Mouse (Mus musculus) lung, postnatal 4 days (tissue): ENCODE data around the gene Palm.
A peak's percentile ranks its signal among the peaks of the same experiment; 100 is the strongest.

ENCODE experiments used
- DNase-seq, 2 experiments: peaks; one replicate each; pipeline ENCODE4 v3.0.0; 2021

Palm gene

DNA sequence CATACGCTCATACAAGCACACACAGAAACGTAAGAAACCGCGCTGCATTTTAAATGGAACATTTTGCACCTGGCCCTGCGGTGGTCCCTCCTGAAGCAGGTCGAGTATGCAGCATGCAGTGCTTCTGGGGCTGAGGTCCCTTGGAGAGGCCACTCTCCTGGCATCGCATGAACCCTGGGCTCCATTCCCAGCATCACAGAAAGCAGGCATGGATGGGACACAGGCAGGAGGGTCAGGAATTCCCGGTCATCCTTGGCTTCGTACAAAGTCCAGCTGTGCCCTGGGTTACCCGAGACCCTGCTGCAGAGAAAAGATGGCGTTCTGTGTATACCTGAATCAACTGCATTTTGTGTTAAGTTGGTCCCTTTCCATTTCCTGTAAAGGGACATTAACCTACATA, 7.1 kb downstream of the Palm start:
- no peak for DNase-seq

DNA sequence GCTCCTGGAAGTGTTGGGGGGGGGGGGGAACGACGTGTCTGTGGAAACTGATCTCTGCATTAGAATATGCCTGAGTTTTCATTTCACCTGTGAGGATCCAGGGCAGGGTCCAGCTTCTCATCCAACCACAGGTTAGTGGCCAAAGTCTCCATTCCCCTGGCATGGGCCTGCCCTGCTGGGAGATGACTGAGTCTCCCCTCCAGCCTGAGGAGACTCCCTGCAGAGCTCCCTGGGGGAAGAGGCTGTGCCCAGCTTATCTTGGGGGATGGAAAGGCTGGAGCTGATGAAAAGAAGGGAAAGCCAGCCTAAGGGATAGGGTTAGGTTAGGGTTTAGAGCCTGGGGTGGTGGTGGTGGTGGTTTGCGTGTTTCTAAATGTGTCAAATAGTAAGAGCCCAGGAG, 8.5 kb downstream of the Palm start:
- DNase-seq, result no peak

DNA sequence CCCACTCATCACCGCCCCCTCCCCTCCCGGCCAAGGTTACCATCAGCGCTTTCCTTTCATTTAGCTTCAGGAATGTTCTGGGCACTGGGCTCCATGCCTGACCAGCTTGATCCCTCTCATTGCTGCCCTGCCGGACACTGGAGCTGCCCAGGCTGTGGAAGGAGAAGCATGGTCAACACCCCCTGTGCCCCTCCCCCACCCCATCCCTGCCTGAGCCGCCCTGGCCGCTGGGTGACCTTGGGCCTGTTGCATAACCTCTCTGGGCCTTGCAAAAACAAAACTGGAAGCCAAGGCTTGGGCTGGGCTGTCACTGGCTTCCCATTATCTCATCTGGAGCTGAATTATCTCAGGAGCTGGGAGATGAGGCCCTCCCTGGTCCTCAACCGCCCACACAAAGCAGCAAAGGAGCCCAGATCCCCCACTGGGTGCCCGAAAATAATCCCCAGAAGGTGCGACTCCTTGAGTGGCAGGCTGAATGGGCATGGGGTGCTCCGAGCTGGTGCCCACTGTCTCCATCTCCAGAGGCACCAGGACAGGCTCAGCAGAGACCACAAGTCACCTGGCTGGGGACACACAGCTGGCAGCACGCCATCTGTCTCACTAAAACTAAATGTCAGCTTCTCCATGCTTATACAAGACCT, 9.1 kb downstream of the Palm start:
- DNase-seq, result peak; percentile 63 to 74

DNA sequence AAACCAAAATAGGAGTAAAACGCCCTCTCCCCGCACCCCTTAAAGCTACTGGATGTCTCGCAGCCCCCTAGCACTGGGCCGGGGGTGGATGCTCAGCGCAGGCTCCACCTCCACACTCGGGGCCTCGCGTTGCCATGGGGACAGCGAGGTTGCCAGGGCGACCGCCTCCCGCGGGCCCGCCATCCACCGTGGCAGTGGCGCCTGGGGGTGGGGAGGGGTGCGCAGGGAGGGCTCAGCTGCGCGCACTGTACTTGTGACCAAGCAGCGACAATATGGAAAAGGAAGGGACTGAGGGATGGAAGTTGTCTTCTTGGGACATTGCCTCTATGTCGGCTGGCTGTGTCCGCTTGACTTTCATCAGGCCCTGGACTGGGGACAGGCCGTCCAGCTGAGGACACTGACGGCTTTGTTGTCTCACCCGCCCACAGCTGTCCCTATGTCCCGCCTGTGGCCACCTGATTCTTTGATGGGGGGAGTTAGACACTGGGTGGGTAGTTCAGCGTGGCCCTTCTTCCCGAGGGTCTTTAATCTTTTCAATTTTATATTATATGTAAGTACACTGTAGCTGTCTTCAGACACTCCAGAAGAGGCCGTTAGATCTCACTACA, 10.4 kb downstream of the Palm start:
- DNase-seq, result no peak

- DNase-seq, result no peak
These were observed 12.3 kb downstream of the Palm start for GRCm38 (mm10) chr10:79805636-79806035.

DNA sequence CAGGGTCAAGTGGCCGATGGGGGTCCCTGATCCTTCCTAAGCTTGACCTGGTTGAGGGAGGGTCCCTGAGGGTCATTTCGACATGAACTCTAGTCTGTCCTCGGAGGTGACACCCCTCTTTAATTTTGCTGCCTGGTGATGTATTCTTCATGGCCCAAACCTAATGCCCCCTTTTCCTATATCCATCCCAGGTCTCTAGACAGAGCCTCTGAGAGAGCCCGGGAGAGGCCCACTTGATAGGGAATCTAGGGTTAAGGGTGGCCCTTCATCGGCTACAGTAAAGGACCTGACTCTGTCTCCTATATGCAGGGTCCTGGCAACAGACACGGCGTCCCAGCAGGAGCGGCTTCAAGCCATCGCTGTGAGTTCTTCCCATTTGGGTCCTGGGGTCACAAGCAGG, 13.0 kb downstream of the Palm start:
- no peak for DNase-seq

GRCm38 (mm10) chr10:79806972-79807371, 13.6 kb downstream of the Palm start:
- no peak for DNase-seq

DNA sequence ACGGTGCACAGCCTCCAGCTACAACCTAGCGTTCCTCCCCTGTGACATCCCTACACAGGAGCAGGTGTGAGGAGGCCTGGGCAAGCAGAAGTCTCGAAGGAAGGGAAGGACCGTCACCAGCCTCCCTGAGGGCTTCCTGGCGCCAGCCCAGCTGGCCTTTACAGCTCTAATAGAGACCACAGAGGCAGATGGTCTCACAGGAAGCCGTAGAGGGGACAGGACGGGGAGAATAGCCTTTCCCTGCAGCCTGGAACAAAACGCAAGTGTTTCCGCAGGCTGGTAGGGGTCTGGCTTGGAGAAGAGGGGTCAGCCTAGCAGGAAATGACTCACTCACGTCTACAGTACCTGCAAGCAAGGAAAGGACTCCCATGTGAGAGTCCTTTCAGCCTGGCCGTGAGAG, 14.5 kb downstream of the Palm start:
- DNase-seq, result peak in 1 of 2 experiments; percentile 56

DNA sequence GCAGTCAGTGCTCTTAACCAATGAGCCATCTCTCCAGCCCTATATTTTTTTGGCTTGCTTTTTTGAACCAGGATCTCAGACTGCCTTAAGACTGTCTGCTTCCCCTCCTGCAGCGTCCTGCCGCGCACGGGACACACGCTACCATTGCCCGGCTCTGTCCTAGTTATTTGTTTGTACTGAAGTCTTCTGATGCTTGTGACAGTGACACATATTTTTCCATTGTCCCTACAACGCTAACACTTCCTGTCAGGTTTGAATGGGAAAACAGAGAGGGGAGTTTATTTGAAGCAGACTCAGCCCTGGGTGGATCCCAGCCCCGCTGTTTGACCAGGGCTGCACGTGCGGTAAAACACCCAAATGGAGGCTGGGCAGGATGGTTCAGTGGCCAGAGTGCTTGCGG, 15.4 kb downstream of the Palm start:
- peak; percentile 44 to 64 for DNase-seq

DNA sequence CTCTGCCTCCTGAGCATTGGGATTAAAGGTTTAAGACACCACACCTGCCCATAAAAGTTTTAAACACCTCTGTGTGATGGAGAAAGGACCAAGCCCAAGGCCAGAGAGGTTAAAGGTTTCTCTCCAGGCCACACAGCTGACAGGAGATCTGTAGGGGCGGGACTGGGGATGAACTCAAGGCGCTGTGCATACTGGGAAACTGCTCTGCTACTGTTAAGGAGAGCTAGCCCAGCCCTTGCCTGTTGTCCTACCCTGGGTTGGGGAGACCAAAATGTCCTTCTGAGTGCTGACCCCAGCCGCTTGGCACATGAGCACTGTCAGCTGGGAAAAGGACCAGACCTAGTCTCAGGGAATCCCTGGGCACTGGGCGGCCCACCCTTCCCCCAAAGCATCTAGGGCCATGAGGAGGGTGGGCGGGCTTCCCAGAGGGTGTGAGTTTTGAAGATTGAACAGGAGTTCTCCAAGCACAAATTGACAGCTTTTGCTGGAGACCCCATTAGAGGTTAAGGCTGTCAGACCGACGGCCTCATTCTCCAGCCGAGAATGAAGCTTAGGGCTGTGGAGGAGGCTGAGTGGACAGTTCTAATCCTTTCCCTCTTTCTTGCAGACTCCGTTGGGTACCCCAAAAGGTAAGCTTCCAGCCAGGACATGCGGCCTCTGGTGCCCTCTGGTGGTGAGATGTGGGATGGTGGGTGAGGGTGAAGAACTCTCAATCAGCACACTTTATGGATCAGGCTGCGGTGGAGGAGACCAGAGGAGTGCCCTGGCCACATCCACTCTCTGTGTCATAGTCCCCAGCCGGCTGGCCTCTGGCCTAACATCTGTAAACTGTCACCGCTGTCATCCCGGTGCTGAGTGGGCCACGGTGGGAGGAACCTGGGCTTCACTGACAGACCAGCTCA, 18.6 kb downstream of the Palm start:
- peak; percentile 78 to 89 for DNase-seq

DNA sequence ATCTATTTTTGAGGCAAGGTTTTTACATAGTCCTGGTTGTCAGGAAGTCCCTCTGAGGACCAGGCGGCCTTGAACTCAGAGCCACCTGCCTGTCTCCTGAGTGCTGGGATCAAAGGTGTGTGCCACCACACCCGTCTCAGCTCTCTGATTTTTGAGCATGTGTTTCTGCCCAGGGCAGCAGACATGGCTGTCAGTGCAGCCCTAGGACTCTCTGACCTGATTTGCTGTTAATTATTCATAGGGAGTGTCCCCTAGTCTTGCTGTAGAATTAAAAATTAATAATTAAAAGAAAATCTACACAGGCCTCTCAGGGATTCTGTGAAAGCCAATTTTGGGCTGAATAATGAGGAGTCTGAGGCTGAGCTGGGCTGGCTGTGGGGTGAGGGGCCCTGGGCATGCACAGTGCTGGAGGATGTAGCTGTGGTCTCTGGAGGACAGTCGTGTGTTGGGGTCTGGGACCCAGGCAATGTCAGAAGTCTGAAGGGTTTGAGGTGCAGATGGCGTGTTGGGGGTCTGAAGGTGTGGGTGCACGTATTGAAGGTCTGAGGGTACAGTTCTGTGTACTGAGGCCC, 21.0 kb downstream of the Palm start:
- DNase-seq, result no peak

DNA sequence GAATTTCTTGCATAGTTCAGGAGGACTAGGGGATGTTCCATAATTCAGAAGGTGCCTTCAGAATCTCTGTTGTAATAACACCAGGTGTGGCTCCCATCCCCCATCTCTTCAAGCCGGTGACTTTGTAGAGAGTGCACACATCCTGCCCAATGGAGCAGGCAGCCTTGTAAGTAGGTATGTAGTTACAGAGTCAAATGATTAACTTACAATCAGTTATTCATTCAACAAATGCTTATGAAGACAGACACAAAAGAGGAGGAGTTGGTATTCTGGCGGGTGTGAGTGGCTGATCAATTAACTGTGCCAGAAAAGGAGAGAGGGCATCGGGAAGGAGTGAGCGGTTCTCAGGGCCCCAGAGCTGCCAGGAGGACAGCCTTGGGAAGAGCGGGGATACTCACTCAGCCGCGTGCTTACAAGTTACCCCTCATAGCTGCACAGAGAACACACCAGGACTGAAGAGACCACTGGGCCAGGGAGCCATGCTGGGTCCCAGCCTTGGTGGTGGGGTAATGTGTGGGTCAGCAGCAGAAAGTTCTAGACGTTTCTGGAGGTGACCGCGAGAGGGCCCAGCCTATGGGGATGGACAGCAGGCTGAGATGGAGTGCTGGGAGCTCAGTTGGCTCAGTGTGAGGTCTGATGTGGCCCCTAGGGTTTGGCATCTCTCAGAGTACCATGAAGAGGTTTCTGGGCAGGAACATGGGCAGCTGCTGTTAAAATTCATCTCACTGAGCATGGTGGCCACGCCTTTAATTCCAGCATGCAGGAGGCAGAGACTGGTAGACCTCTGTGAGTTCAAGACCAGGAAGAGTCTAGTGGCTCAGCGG, 22.5 kb downstream of the Palm start:
- DNase-seq, result no peak

- no peak for DNase-seq
These were observed 23.7 kb downstream of the Palm start for GRCm38 (mm10) chr10:79817111-79817510.

- DNase-seq, result no peak
These were observed 24.9 kb downstream of the Palm start for GRCm38 (mm10) chr10:79818225-79818624.

DNA sequence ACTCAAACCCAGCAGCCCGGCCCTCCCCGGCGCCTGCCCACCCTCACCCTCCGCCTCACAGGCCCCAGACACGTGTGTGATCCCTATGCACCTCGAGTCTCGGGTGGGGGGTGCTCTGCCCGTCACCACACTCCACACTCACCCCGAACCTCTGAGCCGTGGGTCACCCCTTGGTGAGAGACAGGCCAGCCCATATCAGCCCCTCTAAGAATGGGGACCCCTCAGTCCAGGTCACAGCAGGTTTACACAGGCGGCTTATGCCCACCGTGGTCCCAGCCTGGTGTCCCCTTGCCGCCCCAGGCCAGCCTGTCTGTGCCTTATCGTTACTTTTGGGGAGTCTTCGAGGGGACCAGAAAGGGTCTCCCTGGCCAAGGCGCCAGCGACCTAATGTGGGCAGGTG, 26.2 kb downstream of the Palm start:
- DNase-seq, result no peak

- DNase-seq, result no peak
These were observed 26.9 kb downstream of the Palm start for GRCm38 (mm10) chr10:79820277-79820676.

DNA sequence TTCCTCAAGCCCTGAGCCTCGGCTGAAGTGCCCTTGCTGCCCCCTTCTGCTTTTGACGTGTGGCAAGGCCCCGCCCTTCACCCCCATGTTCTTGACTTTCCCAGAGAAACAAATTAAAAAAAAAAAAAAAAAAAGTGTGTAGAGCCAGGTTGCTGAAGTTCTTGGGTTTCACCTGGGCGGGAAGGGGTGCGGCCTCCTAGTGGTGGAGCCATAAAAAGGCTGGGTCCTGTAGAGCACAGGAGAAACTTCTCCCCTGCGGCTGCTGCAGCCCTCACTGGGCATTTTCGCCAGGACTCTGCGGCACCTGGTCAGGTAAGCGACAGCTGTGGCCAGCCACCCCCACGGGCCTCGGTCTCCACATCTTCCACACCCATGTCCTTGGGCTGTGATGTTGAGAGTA, 27.4 kb downstream of the Palm start, which contains the start of gene Misp:
Misp (plus strand) TSS at position 208 of the 400 bp plus-strand sequence.
- peak in 1 of 2 experiments; percentile 56 for DNase-seq

DNA sequence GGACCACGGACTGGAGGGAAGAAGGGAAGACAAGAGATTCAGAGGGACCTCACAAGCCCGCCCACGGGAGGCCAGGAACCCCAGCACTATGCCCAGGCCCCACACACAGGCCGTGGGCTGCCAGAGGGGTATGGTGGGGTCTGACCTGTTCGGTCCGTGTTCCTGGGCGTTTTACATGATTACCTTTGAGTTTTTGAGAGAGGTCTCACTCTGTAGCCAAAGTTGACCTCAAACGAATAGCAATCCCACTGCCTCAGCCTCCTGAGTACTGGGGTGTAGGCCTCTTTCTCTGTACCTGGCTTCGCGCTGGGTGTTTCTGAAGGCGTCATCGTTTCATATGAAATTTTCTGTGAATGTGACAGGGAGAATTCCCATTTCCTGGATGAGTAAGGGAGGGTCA, 28.4 kb downstream of the Palm start:
- DNase-seq, result no peak

DNA sequence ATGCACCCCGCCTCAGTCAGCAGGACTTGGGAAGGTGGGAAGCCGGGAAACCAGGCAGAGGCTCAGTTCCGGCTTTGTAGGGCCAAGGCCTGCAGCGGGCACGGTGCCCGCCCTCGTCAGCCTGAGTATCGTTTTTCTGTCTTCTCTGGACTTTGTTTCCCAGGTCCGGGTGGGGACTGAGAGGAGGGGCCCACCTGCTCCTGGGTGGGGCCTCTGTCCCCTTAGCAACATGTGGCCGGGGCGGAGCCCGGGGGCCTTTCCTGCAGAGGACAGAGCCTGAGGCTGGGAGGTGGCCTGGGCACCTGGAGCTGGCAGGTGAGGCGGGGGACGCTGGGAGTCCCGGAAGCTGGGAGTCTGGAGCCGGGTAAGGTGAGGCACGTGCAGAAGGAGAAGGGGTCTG, 29.0 kb downstream of the Palm start:
- peak; percentile 45 to 64 for DNase-seq

GRCm38 (mm10) chr10:79823011-79823410, 29.6 kb downstream of the Palm start:
- no peak for DNase-seq

DNA sequence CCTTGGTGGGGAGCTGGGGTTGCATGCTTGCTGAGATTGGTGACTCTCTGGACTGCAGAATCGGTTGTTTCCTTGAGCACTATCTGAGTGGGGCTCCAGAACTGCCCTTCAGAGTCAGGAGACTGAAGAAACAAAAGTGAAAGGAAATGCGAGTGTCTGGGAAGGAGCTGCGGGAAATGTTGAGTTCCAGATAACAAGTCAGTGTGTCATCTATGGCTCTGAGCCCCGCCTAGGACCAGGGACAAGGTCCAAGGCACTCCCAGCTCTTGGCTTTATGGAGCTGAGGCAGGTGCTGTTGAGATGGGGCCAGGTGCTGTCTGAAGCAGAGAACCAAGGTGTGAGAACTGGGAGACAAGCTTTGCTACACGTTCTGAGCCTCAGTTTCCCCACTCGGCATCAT, 31.0 kb downstream of the Palm start:
- no peak for DNase-seq

- no peak for DNase-seq
These were observed 38.2 kb downstream of the Palm start for GRCm38 (mm10) chr10:79831583-79831982.
